Mouse (Mus musculus): ENCODE data around the gene Pla1a.

GRCm38 (mm10) chr16:38433514-38433913 is 569 bp upstream of the Pla1a start:
- no peak for TF ChIP-seq CTCF (IDR thresholded peaks at IDR 0.05; ENCODE audit: borderline replicate concordance, extremely low read depth, insufficient read depth, insufficient read length)
- no peak for TF ChIP-seq POLR2A (IDR thresholded peaks at IDR 0.05; ENCODE audit: borderline replicate concordance, extremely low read depth, insufficient read depth, insufficient read length, poor library complexity, severe bottlenecking)

All from brain, embryonic 14.5 days (tissue).